Mouse (Mus musculus) embryonic fibroblast, embryonic 13.5 days (primary cell): Measurements from ENCODE around the gene Rad51ap2.

Experiments
- CTCF ChIP-seq: IDR thresholded peaks from 2 replicates; pipeline ENCODE4 v1.5.1; 2011; ENCODE audit warnings: mild to moderate bottlenecking, control low read depth, low read length, moderate library complexity, borderline replicate concordance; ENCODE audit not compliant: insufficient read depth
- POLR2A ChIP-seq: IDR thresholded peaks from 2 replicates; pipeline ENCODE4 v1.6.1; 2011; ENCODE audit warnings: low read depth, mild to moderate bottlenecking, control low read depth, low read length, moderate library complexity

- TF ChIP-seq CTCF (no peak), POLR2A (peak; percentile 66)
Measured at GRCm38 (mm10) chr12:11455549-11456194, at the start of gene Rad51ap2.
